Mouse (Mus musculus): ENCODE measurements around the gene Cebpg. TPM values are rescaled to one million over a fixed set of nuclear protein-coding genes. Genes with fewer than 3 reads are reported as not detected.

Cebpg gene
- total and polyA plus RNA-seq, 3 experiments = 26.9 to 63.1 (median 33.9) TPM

DNA sequence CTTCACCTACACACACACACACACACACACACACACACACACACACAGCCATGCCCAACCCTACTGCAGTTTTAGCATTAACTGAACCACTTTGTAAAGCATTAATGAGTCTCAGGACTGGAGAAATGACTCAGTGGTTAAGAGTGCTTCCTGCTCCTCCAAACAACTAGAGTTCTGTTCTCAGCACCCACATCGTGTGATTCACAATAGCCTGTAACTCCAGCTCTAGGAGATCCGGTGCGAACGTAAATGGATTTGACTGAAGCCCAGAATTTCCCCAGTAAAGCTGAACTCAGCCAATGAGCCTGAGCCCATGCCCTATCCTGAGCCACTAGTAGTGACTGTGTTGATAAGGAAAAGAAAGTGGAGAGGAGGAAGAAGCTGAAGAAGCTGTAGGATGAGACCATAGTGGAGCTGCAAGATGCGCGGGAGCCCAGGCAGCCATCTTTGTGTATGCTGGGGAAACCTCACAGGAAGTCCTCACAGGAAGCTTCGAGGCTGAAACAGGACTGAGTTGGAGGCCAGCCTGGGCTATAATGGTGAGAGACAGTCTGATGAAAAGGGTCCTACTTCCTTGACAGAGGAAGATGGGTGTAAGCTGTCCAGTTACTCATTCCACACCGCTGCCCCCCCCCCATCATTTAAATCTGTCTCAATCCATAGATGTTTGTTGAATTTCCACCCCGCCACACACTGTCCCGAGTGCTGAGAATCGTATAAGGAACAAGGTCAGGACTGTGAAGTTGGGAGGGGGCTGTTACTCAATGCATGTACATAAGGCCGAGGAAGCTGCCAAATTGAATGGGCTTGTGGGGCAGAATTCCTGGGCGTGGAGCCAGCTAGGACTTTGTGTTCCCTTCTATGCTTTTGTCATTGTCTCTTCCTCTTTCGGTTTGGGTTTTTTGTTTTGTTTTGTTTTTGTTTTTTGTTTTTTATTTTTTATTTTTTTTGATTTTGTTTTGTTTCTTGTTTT lies 8.2 kb upstream of the Cebpg start:
- Histone ChIP-seq H3K9me3 (replicated peaks) (peaks cover 3% of the 10 kb centered on the region; the same call in 1 of the 2 replicates), H3K4me3 (ENCODE audit: low read depth, low read length) (no peak overlapping the region), H3K36me3 (replicated peaks) (no peaks in the 10 kb centered on the region), H3K27me3 (ENCODE audit: insufficient read depth, low read length) (peaks cover 13% of the 10 kb centered on the region), H3K4me1 (ENCODE audit: insufficient read depth, low read depth, low read length) (peaks cover 8% of the 10 kb centered on the region)
- TF ChIP-seq GATA1 (IDR thresholded peaks at IDR 0.05; ENCODE audit: borderline replicate concordance, low read length) (no peak), POLR2AphosphoS5 (IDR thresholded peaks at IDR 0.05; ENCODE audit: insufficient replicate concordance, low read depth, low read length) (no peak), CTCF (IDR thresholded peaks at IDR 0.05; ENCODE audit: low read depth, low read length) (no peak), GATA2 (IDR thresholded peaks at IDR 0.05; ENCODE audit: borderline replicate concordance, low read depth, low read length) (no peak), TAL1 (conservative IDR thresholded peaks at IDR 0.05; ENCODE audit: low read depth, low read length) (no peak)
- DNase-seq (ENCODE audit: low spot score) = no peak
- ATAC-seq (ENCODE audit: extremely low read depth, insufficient number of reproducible peaks, low FRiP score, poor library complexity, severe bottlenecking) = no peak

DNA sequence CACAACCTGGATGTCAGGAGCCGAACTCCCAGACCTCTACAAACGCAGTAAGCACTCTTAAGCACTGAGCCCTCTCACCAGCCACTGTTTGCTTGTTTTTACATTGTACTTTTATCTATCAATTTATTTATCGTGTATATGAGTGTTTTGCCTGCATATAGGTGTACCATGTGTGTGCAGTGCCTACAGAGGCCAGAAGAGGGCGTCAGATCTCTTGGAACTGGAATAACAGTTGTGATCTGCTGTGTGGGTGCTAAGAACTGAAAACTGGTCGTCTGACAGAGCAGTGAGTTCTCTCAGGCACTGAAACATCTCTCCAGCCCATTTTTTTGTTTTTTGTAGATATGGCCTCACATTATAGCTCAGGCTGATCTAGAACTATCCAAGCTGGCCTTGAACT lies 3.1 kb upstream of the Cebpg start:
- Histone ChIP-seq H3K4me1 (ENCODE audit: insufficient read depth, low read depth, low read length) (peaks cover 29% of the 10 kb centered on the region), H3K36me3 (replicated peaks) (no peaks in the 10 kb centered on the region), H3K9me3 (replicated peaks) (no peaks in the 10 kb centered on the region), H3K27me3 (ENCODE audit: insufficient read depth, low read length) (peaks cover 2% of the 10 kb centered on the region; the same call in 1 of the 2 replicates), H3K4me3 (ENCODE audit: low read depth, low read length) (no peak overlapping the region)
- TF ChIP-seq CTCF (IDR thresholded peaks at IDR 0.05; ENCODE audit: low read depth, low read length) (no peak), TAL1 (conservative IDR thresholded peaks at IDR 0.05; ENCODE audit: low read depth, low read length) (no peak), POLR2AphosphoS5 (IDR thresholded peaks at IDR 0.05; ENCODE audit: insufficient replicate concordance, low read depth, low read length) (no peak), GATA2 (IDR thresholded peaks at IDR 0.05; ENCODE audit: borderline replicate concordance, low read depth, low read length) (no peak), GATA1 (IDR thresholded peaks at IDR 0.05; ENCODE audit: borderline replicate concordance, low read length) (no peak)
- DNase-seq (ENCODE audit: low spot score) (no peak), ATAC-seq (ENCODE audit: extremely low read depth, insufficient number of reproducible peaks, low FRiP score, poor library complexity, severe bottlenecking) (no peak)

DNA sequence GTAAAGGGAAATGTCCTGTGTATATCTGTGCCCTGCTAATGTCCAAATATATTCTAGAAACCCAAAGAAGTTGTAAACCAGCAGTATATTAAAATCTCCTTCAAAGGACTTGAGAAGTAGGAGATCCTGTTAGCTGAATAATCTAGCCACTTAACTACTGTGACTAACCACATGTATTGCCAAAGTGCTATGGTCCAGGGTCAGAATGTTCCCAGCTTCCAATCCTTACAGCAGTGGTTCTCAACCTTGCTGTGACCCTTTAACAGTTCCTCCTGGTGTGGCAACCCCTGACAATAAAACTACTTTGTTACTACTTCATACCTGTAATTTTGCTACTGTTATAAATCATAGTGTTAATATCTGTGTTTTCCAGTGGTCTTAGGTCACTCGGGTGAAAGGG lies 2.0 kb upstream of the Cebpg start:
- TF ChIP-seq POLR2AphosphoS5 (IDR thresholded peaks at IDR 0.05; ENCODE audit: insufficient replicate concordance, low read depth, low read length) (no peak), TAL1 (conservative IDR thresholded peaks at IDR 0.05; ENCODE audit: low read depth, low read length) (no peak), CTCF (IDR thresholded peaks at IDR 0.05; ENCODE audit: low read depth, low read length) (no peak), GATA1 (IDR thresholded peaks at IDR 0.05; ENCODE audit: borderline replicate concordance, low read length) (no peak), GATA2 (IDR thresholded peaks at IDR 0.05; ENCODE audit: borderline replicate concordance, low read depth, low read length) (no peak)
- DNase-seq (ENCODE audit: low spot score) (no peak), ATAC-seq (ENCODE audit: extremely low read depth, insufficient number of reproducible peaks, low FRiP score, poor library complexity, severe bottlenecking) (no peak)
- peaks cover 7% of the 10 kb centered on the region for H3K36me3 ChIP-seq (replicated peaks)
- no peaks in the 10 kb centered on the region for H3K9me3 ChIP-seq (replicated peaks)
- no peak overlapping the region for H3K4me3 ChIP-seq (ENCODE audit: low read depth, low read length)
- peaks cover 26% of the 10 kb centered on the region for H3K4me1 ChIP-seq (ENCODE audit: insufficient read depth, low read depth, low read length)
- H3K27me3 ChIP-seq (ENCODE audit: insufficient read depth, low read length) = 0 out of 2 replicates have a peak, but pooled peaks cover 2% of the 10 kb centered on the region

GRCm38 (mm10) chr7:35057569-35057968 lies 1.2 kb upstream of the Cebpg start:
- no peak overlapping the region for H3K4me3 ChIP-seq (ENCODE audit: low read depth, low read length)
- ATAC-seq (ENCODE audit: extremely low read depth, insufficient number of reproducible peaks, low FRiP score, poor library complexity, severe bottlenecking) = no peak

DNA sequence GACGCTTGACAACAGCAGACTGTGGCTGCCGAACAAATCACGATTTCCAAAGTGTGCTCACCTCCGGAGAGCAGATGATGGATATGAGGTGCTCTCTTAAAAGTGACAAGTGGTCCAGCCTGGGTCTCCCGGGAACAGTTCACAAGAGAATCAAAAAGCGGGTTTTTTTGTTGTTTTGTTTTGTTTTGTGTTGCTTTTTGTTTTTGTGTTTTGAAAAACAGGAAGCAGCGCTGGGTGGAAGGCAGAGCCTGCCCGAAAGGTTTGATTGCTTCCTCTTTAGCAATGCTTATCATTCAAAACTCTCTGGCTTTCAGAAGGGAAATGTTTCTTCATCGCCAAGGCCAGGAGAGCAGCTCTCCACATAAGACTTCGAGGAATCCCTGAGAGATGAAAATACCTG lies 626 bp upstream of the Cebpg start:
- Histone ChIP-seq H3K9me3 (replicated peaks) (no peaks in the 10 kb centered on the region), H3K27me3 (ENCODE audit: insufficient read depth, low read length) (no peaks in the 10 kb centered on the region), H3K36me3 (replicated peaks) (peaks cover 14% of the 10 kb centered on the region), H3K4me1 (ENCODE audit: insufficient read depth, low read depth, low read length) (peaks cover 26% of the 10 kb centered on the region), H3K4me3 (ENCODE audit: low read depth, low read length) (peak overlapping the region; percentile 94)
- DNase-seq (ENCODE audit: low spot score) = peak; percentile 52
- ATAC-seq (ENCODE audit: extremely low read depth, insufficient number of reproducible peaks, low FRiP score, poor library complexity, severe bottlenecking) = peak; percentile 23; the same call in 1 of the 2 replicates
- TF ChIP-seq TAL1 (conservative IDR thresholded peaks at IDR 0.05; ENCODE audit: low read depth, low read length) (no peak), CTCF (IDR thresholded peaks at IDR 0.05; ENCODE audit: low read depth, low read length) (no peak), GATA1 (IDR thresholded peaks at IDR 0.05; ENCODE audit: borderline replicate concordance, low read length) (no peak), POLR2AphosphoS5 (IDR thresholded peaks at IDR 0.05; ENCODE audit: insufficient replicate concordance, low read depth, low read length) (no peak), GATA2 (IDR thresholded peaks at IDR 0.05; ENCODE audit: borderline replicate concordance, low read depth, low read length) (no peak)

More at GRCm38 (mm10) chr7:35057569-35057968, 1.2 kb upstream of the Cebpg start:
- peaks cover 26% of the 10 kb centered on the region for H3K4me1 ChIP-seq (ENCODE audit: insufficient read depth, low read depth, low read length)
- 0 out of 2 replicates have a peak, but pooled peaks cover 2% of the 10 kb centered on the region for H3K27me3 ChIP-seq (ENCODE audit: insufficient read depth, low read length)
- no peak for DNase-seq (ENCODE audit: low spot score)
- peaks cover 12% of the 10 kb centered on the region for H3K36me3 ChIP-seq (replicated peaks)
- TF ChIP-seq GATA2 (IDR thresholded peaks at IDR 0.05; ENCODE audit: borderline replicate concordance, low read depth, low read length) = no peak
- TF ChIP-seq TAL1 (conservative IDR thresholded peaks at IDR 0.05; ENCODE audit: low read depth, low read length) = no peak
- TF ChIP-seq GATA1 (IDR thresholded peaks at IDR 0.05; ENCODE audit: borderline replicate concordance, low read length) = no peak
- no peak for TF ChIP-seq CTCF (IDR thresholded peaks at IDR 0.05; ENCODE audit: low read depth, low read length)
- no peak for TF ChIP-seq POLR2AphosphoS5 (IDR thresholded peaks at IDR 0.05; ENCODE audit: insufficient replicate concordance, low read depth, low read length)
- no peaks in the 10 kb centered on the region for H3K9me3 ChIP-seq (replicated peaks)

All from G1E (cell line).